Mouse (Mus musculus) liver, embryonic 14.5 days (tissue): ENCODE results near the gene D930048N14Rik. TPM values are rescaled to one million over a fixed set of nuclear protein-coding genes. Genes with fewer than 3 reads are reported as not detected.
"Not testable (repeated sequence)": the region's sequence is repeated elsewhere in the genome, so short reads cannot be mapped to it uniquely, and the experiment has no call there.

Experiments used
- ATAC-seq: fragments of 200-750 bp; cut with Nextera tagmentation; 2 replicates; pipeline ENCODE4 v1.8.0; 2017; ENCODE audit warnings: moderate number of reproducible peaks, mild to moderate bottlenecking, moderate library complexity; ENCODE audit not compliant: insufficient read depth
- DNase-seq, 3 experiments: peaks; one replicate each; pipeline ENCODE4 v3.0.0-alpha.2; 2012 to 2013; ENCODE audit warnings: low read depth in 3 of 3, low spot score in 3 of 3
- H3K27ac ChIP-seq: fragments of 300-500 bp; sonication (generic); 2 replicates; pipeline ENCODE4 v1.5.1; 2014; ENCODE audit warnings: moderate library complexity, mild to moderate bottlenecking, control low read depth, inconsistent platforms
- H3K27me3 ChIP-seq: fragments of 300-500 bp; sonication (generic); 2 replicates; pipeline ENCODE4 v1.6.1; 2014; ENCODE audit warnings: mild to moderate bottlenecking, low read length, moderate library complexity; ENCODE audit not compliant: control insufficient read depth, insufficient read depth
- H3K36me3 ChIP-seq: fragments of 300-500 bp; sonication (generic); replicated peaks from 2 replicates; pipeline ENCODE4 v1.6.1; 2014; ENCODE audit warnings: low read depth; ENCODE audit not compliant: control insufficient read depth, insufficient read depth
- H3K4me1 ChIP-seq, 2 experiments: fragments of 200-500 bp in 1 of 2; fragments of 300-500 bp in 1 of 2; sonication (generic) in 1 of 2; replicated peaks; 2 replicates each; pipeline ENCODE4 v1.6.1; 2012 to 2014; ENCODE audit warnings: antibody characterized with exemption in 1 of 2, inconsistent platforms in 1 of 2, low read length in 1 of 2; ENCODE audit not compliant: control insufficient read depth in 2 of 2, insufficient read depth in 2 of 2
- H3K4me2 ChIP-seq: fragments of 300-500 bp; sonication (generic); 2 replicates; pipeline ENCODE4 v1.6.1; 2014; ENCODE audit warnings: low read depth, mild to moderate bottlenecking, control low read depth, moderate library complexity
- H3K4me3 ChIP-seq, 2 experiments: fragments of 200-500 bp in 1 of 2; fragments of 300-500 bp in 1 of 2; sonication (generic) in 1 of 2; 2 replicates each; pipeline ENCODE4 v1.5.1; 2012 to 2014; ENCODE audit warnings: low read depth in 2 of 2, low read length in 2 of 2, mild to moderate bottlenecking in 2 of 2, control low read depth in 1 of 2, inconsistent platforms in 1 of 2, moderate library complexity in 1 of 2; ENCODE audit not compliant: insufficient read depth in 1 of 2
- H3K9ac ChIP-seq: fragments of 300-500 bp; sonication (generic); replicated peaks from 2 replicates; pipeline ENCODE4 v1.6.1; 2014; ENCODE audit warnings: mild to moderate bottlenecking, control low read depth, moderate library complexity
- H3K9me3 ChIP-seq: fragments of 300-500 bp; sonication (generic); 2 replicates; pipeline ENCODE4 v1.6.1; 2016; ENCODE audit warnings: low read length, mixed read lengths; ENCODE audit not compliant: control insufficient read depth
- CTCF ChIP-seq: IDR thresholded peaks from 2 replicates; pipeline ENCODE4 v1.5.1; 2016; ENCODE audit warnings: antibody characterized with exemption, low read depth, control low read depth
- EP300 ChIP-seq: IDR thresholded peaks from 2 replicates; pipeline ENCODE4 v1.6.1; 2016; ENCODE audit warnings: antibody characterized with exemption, low read depth
- WGBS: fragments of 180-500 bp; shearing (Covaris S2); extraction: QIAGEN DNeasy Blood & Tissue Kit; methylation state at CpG from one replicate; pipeline ENCODE4 v1.1.7; 2014; ENCODE audit not compliant: insufficient replicate concordance; 5-methylcytosine and 5-hydroxymethylcytosine counted together
- polyA plus RNA-seq, 2 experiments: library from polyadenylated mRNA; depleted of rRNA in 1 of 2; stranded (reverse) in 1 of 2; unstranded in 1 of 2; fragments of >200 nt; fragmentation: Nextera tagmentation in 1 of 2; extraction: Ambion mirVana in 1 of 2; gene quantifications; 2 replicates each; pipeline versions ENCODE4 v1.2.1 to v1.2.3; 2012 to 2014

D930048N14Rik gene
- polyA plus RNA-seq, 2 experiments, result 0.28 to 1.0 TPM

GRCm38 (mm10) chr11:51627907-51628306 lies 22.8 kb upstream of the D930048N14Rik start:
- Histone ChIP-seq H3K9ac (no peak overlapping the region), H3K4me3 (no peak overlapping the region), H3K9me3 (no peaks in the 10 kb centered on the region), H3K4me1 (peaks cover 0 to 3% of the 10 kb centered on the region in 2 experiments; a peak in 2 of 4 replicates), H3K27ac (no peak overlapping the region), H3K36me3 (peaks cover 39% of the 10 kb centered on the region), H3K4me2 (no peak overlapping the region), H3K27me3 (no peaks in the 10 kb centered on the region)
- no peak for TF ChIP-seq CTCF
- no peak for TF ChIP-seq EP300
- no peak for DNase-seq
- WGBS, result 81% methylated on average over 8 of the region's 8 CpGs
- no peak for ATAC-seq

- Histone ChIP-seq H3K27ac (no peak overlapping the region), H3K27me3 (no peaks in the 10 kb centered on the region), H3K4me2 (no peak overlapping the region), H3K9me3 (no peaks in the 10 kb centered on the region), H3K9ac (no peak overlapping the region), H3K4me1 (peaks cover 0 to 8% of the 10 kb centered on the region in 2 experiments; a peak in 2 of 4 replicates), H3K36me3 (peaks cover 21% of the 10 kb centered on the region), H3K4me3 (no peak overlapping the region)
- TF ChIP-seq EP300, result no peak
- TF ChIP-seq CTCF, result no peak
- ATAC-seq (no peak), DNase-seq (no peak)
- WGBS, result 43% methylated on average over 15 of the region's 15 CpGs
Observed at GRCm38 (mm10) chr11:51629651-51630314, 21.0 kb upstream of the D930048N14Rik start.

- WGBS, result 55% methylated on average over 6 of the region's 6 CpGs
- H3K27ac ChIP-seq, result no peak overlapping the region
Observed at GRCm38 (mm10) chr11:51632130-51632753, 18.5 kb upstream of the D930048N14Rik start.

GRCm38 (mm10) chr11:51633200-51633599 lies 17.6 kb upstream of the D930048N14Rik start:
- DNase-seq, H3K4me2 ChIP-seq, H3K27me3 ChIP-seq, H3K4me3 ChIP-seq, ATAC-seq, H3K36me3 ChIP-seq, H3K9me3 ChIP-seq, H3K9ac ChIP-seq, H3K27ac ChIP-seq: not testable (repeated sequence)
- 66% methylated on average over 7 of the region's 7 CpGs for WGBS
- peaks cover 0 to 19% of the 10 kb centered on the region in 2 experiments; a peak in 3 of 4 replicates for H3K4me1 ChIP-seq

More at GRCm38 (mm10) chr11:51632130-51632753, 18.5 kb upstream of the D930048N14Rik start:
- H3K4me3 ChIP-seq, result no peak overlapping the region
- H3K4me2 ChIP-seq, result no peak overlapping the region
- H3K27me3 ChIP-seq, result no peaks in the 10 kb centered on the region
- peaks cover 9% of the 10 kb centered on the region; the same call in 1 of the 2 replicates for H3K36me3 ChIP-seq
- peaks cover 0 to 13% of the 10 kb centered on the region in 2 experiments; a peak in 3 of 4 replicates for H3K4me1 ChIP-seq
- H3K9ac ChIP-seq, result no peak overlapping the region
- DNase-seq (no peak), ATAC-seq (no peak)
- no peaks in the 10 kb centered on the region for H3K9me3 ChIP-seq
- no peak for TF ChIP-seq EP300
- TF ChIP-seq CTCF, result no peak

- ATAC-seq, result no peak
- Histone ChIP-seq H3K27ac (no peak overlapping the region), H3K9me3 (no peaks in the 10 kb centered on the region), H3K36me3 (peaks cover 7% of the 10 kb centered on the region; the same call in 1 of the 2 replicates), H3K27me3 (no peaks in the 10 kb centered on the region), H3K4me1 (peaks cover 0 to 21% of the 10 kb centered on the region in 2 experiments; a peak in 3 of 4 replicates), H3K9ac (no peak overlapping the region), H3K4me3 (no peak overlapping the region), H3K4me2 (no peak overlapping the region)
- WGBS, result 79% methylated on average over 3 of the region's 3 CpGs
- no peak for DNase-seq
- TF ChIP-seq CTCF (no peak), EP300 (no peak)
Observed at GRCm38 (mm10) chr11:51633721-51634120, 17.0 kb upstream of the D930048N14Rik start.
